Mouse (Mus musculus) bone marrow macrophage, adult 2 months (primary cell): ENCODE data around the gene Retreg1. TPM values are rescaled to one million over a fixed set of nuclear protein-coding genes. Genes with fewer than 3 reads are reported as not detected.

Source experiments
- H3K27ac ChIP-seq: 2 replicates; pipeline ENCODE4 v1.5.1; 2012; ENCODE audit warnings: low read depth, low read length; ENCODE audit not compliant: insufficient read depth
- H3K4me1 ChIP-seq: 2 replicates; pipeline ENCODE4 v1.6.1; 2012; ENCODE audit warnings: low read length; ENCODE audit not compliant: control insufficient read depth, insufficient read depth
- H3K4me3 ChIP-seq: 2 replicates; pipeline ENCODE4 v1.5.1; 2012; ENCODE audit warnings: mild to moderate bottlenecking, low read length, moderate library complexity; ENCODE audit not compliant: insufficient read depth
- CTCF ChIP-seq: IDR thresholded peaks from 2 replicates; pipeline ENCODE4 v1.5.1; 2012; ENCODE audit warnings: low read depth, mild to moderate bottlenecking, low read length, moderate library complexity
- POLR2A ChIP-seq: IDR thresholded peaks from 2 replicates; pipeline ENCODE4 v1.6.1; 2012; ENCODE audit warnings: mild to moderate bottlenecking, low read depth, low read length, borderline replicate concordance
- polyA plus RNA-seq: library from polyadenylated mRNA; stranded (reverse); fragments of >200 nt; gene quantifications from 2 replicates; pipeline ENCODE4 v1.2.4, GENCODE M21; 2012; ENCODE audit not compliant: missing spikeins, insufficient read depth, insufficient read length

The Retreg1 gene
- polyA plus RNA-seq, 1 experiment = 48.4 TPM

- Histone ChIP-seq H3K27ac (no peak overlapping the region), H3K4me1 (peaks cover 23% of the 10 kb centered on the region), H3K4me3 (no peak overlapping the region)
- TF ChIP-seq CTCF = no peak
- no peak for TF ChIP-seq POLR2A
These were observed 91.4 kb downstream of the Retreg1 start for GRCm38 (mm10) chr15:25934411-25934810.

GRCm38 (mm10) chr15:25938496-25938895 is 95.5 kb downstream of the Retreg1 start:
- no peak for TF ChIP-seq POLR2A
- TF ChIP-seq CTCF = no peak

GRCm38 (mm10) chr15:25940397-25941377 is 97.7 kb downstream of the Retreg1 start:
- H3K4me1 ChIP-seq = peaks cover 8% of the 10 kb centered on the region
- TF ChIP-seq POLR2A (no peak), CTCF (no peak)
- H3K27ac ChIP-seq = peak overlapping the region; percentile 58; the same call in 1 of the 2 replicates
- H3K4me3 ChIP-seq = no peak overlapping the region

More at GRCm38 (mm10) chr15:25938496-25938895, 95.5 kb downstream of the Retreg1 start:
- no peak overlapping the region for H3K27ac ChIP-seq
- peaks cover 18% of the 10 kb centered on the region for H3K4me1 ChIP-seq
- no peak overlapping the region for H3K4me3 ChIP-seq

- Histone ChIP-seq H3K4me3 (no peak overlapping the region), H3K4me1 (peaks cover 8% of the 10 kb centered on the region), H3K27ac (no peak overlapping the region)
- TF ChIP-seq POLR2A = no peak
- TF ChIP-seq CTCF = no peak
These were observed 98.5 kb downstream of the Retreg1 start for GRCm38 (mm10) chr15:25941514-25941913.

GRCm38 (mm10) chr15:25942415-25942814 is 99.4 kb downstream of the Retreg1 start:
- H3K27ac ChIP-seq = no peak overlapping the region
- peaks cover 8% of the 10 kb centered on the region for H3K4me1 ChIP-seq
- TF ChIP-seq CTCF (no peak), POLR2A (no peak)
- no peak overlapping the region for H3K4me3 ChIP-seq

- Histone ChIP-seq H3K4me1 (peaks cover 8% of the 10 kb centered on the region), H3K4me3 (no peak overlapping the region), H3K27ac (no peak overlapping the region)
- TF ChIP-seq CTCF (no peak), POLR2A (no peak)
These were observed 100.6 kb downstream of the Retreg1 start for GRCm38 (mm10) chr15:25943386-25944137.

GRCm38 (mm10) chr15:25945224-25945623 is 102.2 kb downstream of the Retreg1 start:
- Histone ChIP-seq H3K4me1 (peaks cover 6% of the 10 kb centered on the region), H3K4me3 (no peak overlapping the region), H3K27ac (no peak overlapping the region)
- no peak for TF ChIP-seq POLR2A
- no peak for TF ChIP-seq CTCF

GRCm38 (mm10) chr15:25946482-25946881 is 103.5 kb downstream of the Retreg1 start:
- peaks cover 6% of the 10 kb centered on the region; the same call in 1 of the 2 replicates for H3K4me1 ChIP-seq
- no peak overlapping the region for H3K4me3 ChIP-seq
- H3K27ac ChIP-seq = no peak overlapping the region
- TF ChIP-seq POLR2A (no peak), CTCF (no peak)

GRCm38 (mm10) chr15:25947383-25947782 is 104.4 kb downstream of the Retreg1 start:
- TF ChIP-seq CTCF (no peak), POLR2A (no peak)
- Histone ChIP-seq H3K27ac (no peak overlapping the region), H3K4me1 (peaks cover 6% of the 10 kb centered on the region; the same call in 1 of the 2 replicates), H3K4me3 (no peak overlapping the region)
